Mouse (Mus musculus) left cerebral cortex, postnatal 10 days (tissue): ENCODE data around the gene Pkp4. TPM values are rescaled to one million over a fixed set of nuclear protein-coding genes. Genes with fewer than 3 reads are reported as not detected.
"Not testable (repeated sequence)": the region's sequence is repeated elsewhere in the genome, so short reads cannot be mapped to it uniquely, and the experiment has no call there.

Experiments used
- DNase-seq, 2 experiments: peaks; one replicate each; pipeline ENCODE4 v3.0.0; 2021 to 2022; ENCODE audit warnings: low spot score in 2 of 2, mixed read lengths in 1 of 2; ENCODE audit errors: extremely low spot score in 1 of 2
- intact Hi-C: fragments of 180-260 bp; cut with DNase I; formaldehyde crosslinking; loops from one replicate; pipeline ENCODE4 v1.15.1; 2025
- total RNA-seq, 2 experiments: library from RNA; stranded (reverse); gene quantifications; 2 replicates each; pipeline ENCODE4 v1.2.3; 2021

The Pkp4 gene
- total RNA-seq, 2 experiments from 2014 or later, result 208 to 229 TPM

DNA sequence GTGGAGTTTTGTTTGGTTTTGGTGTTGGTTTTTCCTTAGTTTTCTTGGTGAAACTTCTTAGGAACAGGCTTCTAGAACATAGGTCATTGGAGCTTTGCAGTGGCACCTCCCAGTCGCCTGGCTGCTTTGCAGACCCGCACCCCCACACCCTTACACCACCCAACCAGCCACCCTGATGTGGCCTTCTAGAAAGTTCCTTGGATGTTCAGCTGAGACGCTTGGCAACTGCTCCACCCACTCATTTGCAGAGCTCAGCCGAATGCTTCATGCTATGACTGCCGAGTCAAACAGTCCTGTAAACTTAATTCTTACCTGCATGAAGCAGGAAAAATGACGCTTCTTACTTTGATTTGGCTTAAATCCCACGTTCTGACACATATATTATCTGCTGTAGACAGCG, 187.9 kb downstream of the Pkp4 start:
- no peak for DNase-seq

DNA sequence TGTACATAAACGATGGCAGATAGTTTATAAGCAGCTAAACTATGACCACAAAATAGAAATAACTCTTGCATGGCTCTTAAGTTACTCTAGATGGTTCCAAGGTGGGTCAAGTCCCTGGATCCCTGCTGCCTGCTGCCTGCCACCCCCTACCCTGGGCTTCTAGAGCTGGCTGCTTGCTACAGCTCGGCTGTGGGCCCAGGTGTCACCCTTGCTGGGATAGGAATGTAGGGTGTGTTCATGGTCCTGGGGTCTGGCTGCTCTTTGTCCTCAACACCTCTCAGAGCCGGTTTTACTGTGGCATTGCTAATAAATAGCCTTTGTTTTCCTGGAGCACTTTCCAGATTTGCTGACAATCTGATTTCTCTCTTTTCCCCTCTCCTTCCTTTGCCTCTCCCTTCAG, 189.4 kb downstream of the Pkp4 start:
- DNase-seq, result no peak
- intact Hi-C loops, result no loop called here

More for the DNA sequence above, 187.9 kb downstream of the Pkp4 start:
- intact Hi-C loops, result no loop called here

GRCm38 (mm10) chr2:59351303-59352099, 190.9 kb downstream of the Pkp4 start:
- intact Hi-C loops, result no loop called here

DNA sequence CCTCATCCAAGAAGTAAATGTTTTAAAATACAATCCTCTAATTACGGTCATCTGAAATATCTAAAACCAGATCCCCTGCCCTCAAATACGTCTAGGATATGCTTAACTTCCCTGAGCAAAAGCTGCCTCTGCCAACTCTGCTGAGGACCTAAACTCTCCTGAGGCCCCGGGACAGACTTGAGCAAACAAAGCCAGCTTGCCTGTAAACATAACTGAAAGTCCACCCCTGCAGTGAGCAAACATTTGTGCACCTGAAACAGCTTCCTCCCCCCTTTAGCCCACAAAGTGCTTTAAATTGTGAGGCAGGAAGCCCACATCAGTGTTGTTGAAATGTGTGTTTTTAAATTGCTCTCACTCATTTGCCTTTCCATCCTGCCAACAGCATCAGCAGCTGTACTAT, 193.2 kb downstream of the Pkp4 start:
- intact Hi-C loops, result no loop called here
- no peak for DNase-seq

More at GRCm38 (mm10) chr2:59351303-59352099, 190.9 kb downstream of the Pkp4 start:
- no peak for DNase-seq

DNA sequence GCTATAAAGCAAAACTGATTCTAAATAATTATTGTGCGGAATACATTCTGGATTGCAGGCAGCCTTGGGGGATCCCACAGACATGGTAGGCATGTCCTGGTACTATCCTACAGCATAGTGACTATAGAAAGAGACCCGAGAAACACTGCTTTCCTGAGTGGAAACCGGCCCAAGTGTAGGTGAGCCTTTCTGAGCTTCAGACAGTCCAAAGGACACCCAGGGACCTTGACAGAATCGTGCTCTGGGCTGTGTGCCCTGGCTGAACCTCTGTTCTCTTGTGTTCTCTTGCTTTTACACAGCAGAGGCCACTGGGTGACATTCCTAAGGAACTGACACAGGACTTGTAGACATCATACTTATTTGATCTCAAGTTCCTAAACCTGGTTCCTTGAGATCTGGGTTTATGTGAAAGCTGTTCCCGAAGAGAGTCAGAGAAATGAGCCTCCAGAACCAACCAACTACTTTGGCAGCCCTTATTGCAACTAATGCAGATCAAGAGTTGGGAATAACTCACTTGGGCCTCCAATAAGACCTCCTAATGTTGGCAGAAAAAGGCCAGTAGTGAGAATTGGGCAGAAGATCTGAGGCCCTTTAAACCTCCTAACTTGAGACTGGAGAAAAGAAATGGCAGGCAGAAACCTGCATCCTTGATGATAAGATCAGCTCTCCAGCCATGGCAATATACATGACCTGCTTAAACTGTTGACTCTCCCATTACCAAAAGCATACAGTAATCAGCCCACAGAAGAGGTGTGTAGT, 195.1 kb downstream of the Pkp4 start:
- DNase-seq, result no peak
- intact Hi-C loops, result no loop called here

- no peak for DNase-seq
- intact Hi-C loops, result no loop called here
These were observed 199.2 kb downstream of the Pkp4 start for GRCm38 (mm10) chr2:59359760-59360342.

DNA sequence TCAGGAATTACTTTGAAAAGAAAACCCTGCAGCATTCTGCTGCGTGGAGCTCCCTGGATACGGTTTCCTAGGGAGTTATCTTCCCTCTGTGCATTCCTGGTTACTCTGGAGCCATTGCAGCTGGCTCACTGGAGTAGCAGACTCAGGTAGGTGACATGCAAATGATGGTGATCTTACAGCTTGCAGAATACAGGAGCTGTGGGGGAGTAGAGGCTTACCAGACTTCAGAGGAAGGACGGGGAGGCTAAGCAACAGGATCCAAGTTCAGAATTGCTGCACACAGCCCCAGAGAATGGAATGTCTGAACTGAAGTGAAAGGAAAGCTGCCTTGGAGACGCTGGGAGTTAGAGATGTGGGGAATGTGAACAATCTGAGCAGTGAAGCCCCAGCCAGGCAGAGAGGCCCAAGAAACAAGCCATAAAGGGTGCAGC, 200.7 kb downstream of the Pkp4 start:
- intact Hi-C loops, result no loop called here
- no peak for DNase-seq

GRCm38 (mm10) chr2:59364156-59364842, 203.6 kb downstream of the Pkp4 start:
- no peak for DNase-seq
- intact Hi-C loops, result no loop called here

DNA sequence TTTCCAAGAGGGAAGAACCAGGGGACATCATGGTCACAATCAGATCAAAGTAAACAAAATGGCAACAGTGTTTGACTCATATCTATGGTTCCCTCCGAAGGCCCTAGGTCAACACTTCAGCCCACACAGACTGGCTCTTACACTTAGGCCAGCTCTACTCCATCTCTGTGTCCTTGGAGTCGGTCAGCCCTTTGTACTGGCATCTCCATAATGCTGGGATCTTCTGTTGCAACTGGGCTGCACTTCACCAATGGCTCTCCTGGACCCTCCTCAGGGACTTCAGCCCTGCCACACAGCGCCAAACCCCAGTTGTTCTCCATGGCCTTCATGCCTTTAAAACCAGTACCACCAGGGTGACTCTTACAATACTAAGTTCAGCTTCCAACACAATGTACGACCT, 206.5 kb downstream of the Pkp4 start:
- intact Hi-C loops, result no loop called here
- DNase-seq, result no peak

GRCm38 (mm10) chr2:59373113-59373512, 212.5 kb downstream of the Pkp4 start:
- DNase-seq, result no peak
- intact Hi-C loops, result no loop called here

- DNase-seq, result no peak
- intact Hi-C loops, result no loop called here
These were observed 217.4 kb downstream of the Pkp4 start for GRCm38 (mm10) chr2:59378096-59378495.

DNA sequence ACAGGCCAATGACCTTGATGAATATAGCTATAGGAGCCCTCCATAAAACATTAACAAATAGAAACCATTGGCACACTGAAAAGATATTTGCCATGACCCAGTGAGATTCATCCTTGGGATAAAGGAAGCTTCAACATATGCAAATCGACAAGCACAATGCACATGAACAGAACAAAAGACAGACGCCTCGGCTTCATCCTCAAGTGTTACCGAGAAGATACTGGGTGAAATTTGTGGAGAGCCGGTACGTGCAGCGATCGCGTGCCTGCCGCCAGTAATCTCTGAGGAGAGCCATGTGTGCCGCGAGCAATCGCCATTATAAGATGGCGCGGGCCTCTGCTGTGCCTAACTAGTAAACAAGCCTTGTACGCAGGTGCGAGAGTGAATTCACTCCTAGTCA, 218.2 kb downstream of the Pkp4 start:
- DNase-seq, intact Hi-C loops: not testable (repeated sequence)

DNA sequence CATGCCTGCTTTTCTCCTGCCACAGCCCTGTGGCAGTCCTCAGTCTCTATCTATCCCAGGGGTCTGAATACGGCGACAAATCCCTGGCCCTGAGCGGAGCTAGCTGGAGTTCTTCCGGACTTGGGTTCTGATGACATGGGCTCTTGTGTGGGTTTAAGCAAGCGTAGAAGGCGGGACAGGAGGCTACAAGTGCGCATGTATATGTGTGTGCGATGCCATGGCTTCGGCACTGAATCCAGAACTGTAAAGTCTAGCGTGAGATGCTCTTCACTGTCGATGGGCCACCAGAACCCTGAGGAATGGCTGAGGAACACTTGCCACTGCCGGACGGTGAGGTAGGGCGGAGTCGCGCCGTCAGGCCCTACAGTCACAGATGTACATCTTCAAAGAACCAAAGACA, 222.6 kb downstream of the Pkp4 start:
- DNase-seq, result no peak
- intact Hi-C loops, result no loop called here

- DNase-seq, result no peak
- intact Hi-C loops, result no loop called here
These were observed 223.5 kb downstream of the Pkp4 start for GRCm38 (mm10) chr2:59383852-59384776.

GRCm38 (mm10) chr2:59385211-59385935, 224.7 kb downstream of the Pkp4 start:
- intact Hi-C loops, result no loop called here
- DNase-seq, result no peak

GRCm38 (mm10) chr2:59389971-59390370, 229.3 kb downstream of the Pkp4 start:
- intact Hi-C loops, result no loop called here
- DNase-seq, result no peak

DNA sequence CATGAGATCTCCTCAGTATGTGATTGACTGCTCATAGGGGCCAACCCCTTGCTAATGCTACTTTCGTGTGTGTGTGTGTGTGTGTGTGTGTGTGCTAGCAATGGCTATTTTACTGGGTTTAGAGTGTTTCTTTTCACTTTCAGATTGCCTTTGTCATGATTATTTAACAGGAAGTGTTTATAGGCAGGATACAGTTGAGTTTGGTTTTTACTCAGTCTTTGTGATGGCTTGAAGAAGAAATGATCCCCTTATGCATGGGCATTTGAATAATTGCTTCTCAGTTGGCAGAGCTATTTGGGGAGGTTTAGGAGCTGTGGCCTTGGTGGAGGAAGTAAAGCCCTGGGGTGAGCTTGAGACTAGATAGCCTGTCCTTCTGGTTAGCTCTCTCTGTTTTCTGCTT, 232.5 kb downstream of the Pkp4 start:
- intact Hi-C loops, result no loop called here
- DNase-seq, result no peak

DNA sequence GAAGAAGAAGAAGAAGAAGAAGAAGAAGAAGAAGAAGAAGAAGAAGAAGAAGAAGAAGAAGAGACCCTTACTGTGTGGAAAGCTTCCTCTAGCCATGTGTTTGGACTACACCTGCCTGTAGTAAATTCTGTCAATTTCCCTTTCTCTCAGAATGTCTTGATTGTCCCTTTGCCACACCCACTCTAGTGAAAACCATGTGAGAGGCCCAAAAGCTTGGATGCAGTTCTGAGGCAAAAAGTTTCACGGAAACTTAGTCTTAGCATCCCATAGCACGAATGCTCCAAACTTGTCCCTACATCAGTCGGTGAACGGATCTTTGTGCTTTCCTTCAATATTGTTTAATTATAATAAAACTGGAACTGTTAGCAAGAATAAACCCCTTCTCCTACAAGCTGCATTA, 234.0 kb downstream of the Pkp4 start:
- intact Hi-C loops, result no loop called here
- no peak for DNase-seq
